Mouse (Mus musculus): ENCODE results near the gene Tmem135. TPM values are rescaled to one million over a fixed set of nuclear protein-coding genes. Genes with fewer than 3 reads are reported as not detected.

The Tmem135 gene
- polyA plus RNA-seq, 1 experiment, result 8.2 TPM

GRCm38 (mm10) chr7:89215714-89216113 is 188.3 kb downstream of the Tmem135 start:
- H3K27ac ChIP-seq (ENCODE audit: control insufficient read depth, insufficient read depth, low read depth, low read length, poor library complexity), result no peak overlapping the region
- 9% methylated on average over 7 of the region's 7 CpGs for WGBS
- TF ChIP-seq POLR2A (IDR thresholded peaks at IDR 0.05; ENCODE audit: borderline replicate concordance, control insufficient read depth, low read depth, low read length), result no peak
- TF ChIP-seq CTCF (IDR thresholded peaks at IDR 0.05; ENCODE audit: control insufficient read depth, insufficient read depth, low read length), result no peak
- H3K4me3 ChIP-seq (replicated peaks; ENCODE audit: control insufficient read depth, low read depth, low read length), result no peak overlapping the region
- H3K4me1 ChIP-seq (ENCODE audit: control insufficient read depth, insufficient read depth, low read length), result no peaks in the 10 kb centered on the region; the same call in 1 of the 2 replicates

GRCm38 (mm10) chr7:89210506-89210905 is 193.5 kb downstream of the Tmem135 start:
- TF ChIP-seq POLR2A (IDR thresholded peaks at IDR 0.05; ENCODE audit: borderline replicate concordance, control insufficient read depth, low read depth, low read length) (no peak), CTCF (IDR thresholded peaks at IDR 0.05; ENCODE audit: control insufficient read depth, insufficient read depth, low read length) (no peak)
- Histone ChIP-seq H3K27ac (ENCODE audit: control insufficient read depth, insufficient read depth, low read depth, low read length, poor library complexity) (no peak overlapping the region), H3K4me1 (ENCODE audit: control insufficient read depth, insufficient read depth, low read length) (no peaks in the 10 kb centered on the region; the same call in 1 of the 2 replicates), H3K4me3 (replicated peaks; ENCODE audit: control insufficient read depth, low read depth, low read length) (no peak overlapping the region)
- 81% methylated on average over 6 of the region's 6 CpGs for WGBS

- no peak overlapping the region for H3K4me3 ChIP-seq (replicated peaks; ENCODE audit: control insufficient read depth, low read depth, low read length)
- H3K27ac ChIP-seq (ENCODE audit: control insufficient read depth, insufficient read depth, low read depth, low read length, poor library complexity), result no peak overlapping the region
- WGBS, result 84% methylated on average over 3 of the region's 3 CpGs
- H3K4me1 ChIP-seq (ENCODE audit: control insufficient read depth, insufficient read depth, low read length), result no peaks in the 10 kb centered on the region
- TF ChIP-seq CTCF (IDR thresholded peaks at IDR 0.05; ENCODE audit: control insufficient read depth, insufficient read depth, low read length) (no peak), POLR2A (IDR thresholded peaks at IDR 0.05; ENCODE audit: borderline replicate concordance, control insufficient read depth, low read depth, low read length) (no peak)
Measured at GRCm38 (mm10) chr7:89206165-89206564, 197.9 kb downstream of the Tmem135 start.

- no peak for TF ChIP-seq POLR2A (IDR thresholded peaks at IDR 0.05; ENCODE audit: borderline replicate concordance, control insufficient read depth, low read depth, low read length)
- TF ChIP-seq CTCF (IDR thresholded peaks at IDR 0.05; ENCODE audit: control insufficient read depth, insufficient read depth, low read length), result no peak
- Histone ChIP-seq H3K27ac (ENCODE audit: control insufficient read depth, insufficient read depth, low read depth, low read length, poor library complexity) (no peak overlapping the region), H3K4me3 (replicated peaks; ENCODE audit: control insufficient read depth, low read depth, low read length) (no peak overlapping the region), H3K4me1 (ENCODE audit: control insufficient read depth, insufficient read depth, low read length) (no peaks in the 10 kb centered on the region)
- WGBS, result 80% methylated on average over 1 of the region's 1 CpGs
Measured at GRCm38 (mm10) chr7:89205402-89205801, 198.6 kb downstream of the Tmem135 start.

GRCm38 (mm10) chr7:89203144-89203543 is 200.9 kb downstream of the Tmem135 start:
- WGBS, result 88% methylated on average over 5 of the region's 5 CpGs
- no peak overlapping the region for H3K27ac ChIP-seq (ENCODE audit: control insufficient read depth, insufficient read depth, low read depth, low read length, poor library complexity)
- TF ChIP-seq POLR2A (IDR thresholded peaks at IDR 0.05; ENCODE audit: borderline replicate concordance, control insufficient read depth, low read depth, low read length) (no peak), CTCF (IDR thresholded peaks at IDR 0.05; ENCODE audit: control insufficient read depth, insufficient read depth, low read length) (no peak)
- no peak overlapping the region for H3K4me3 ChIP-seq (replicated peaks; ENCODE audit: control insufficient read depth, low read depth, low read length)
- H3K4me1 ChIP-seq (ENCODE audit: control insufficient read depth, insufficient read depth, low read length), result no peaks in the 10 kb centered on the region

- H3K4me3 ChIP-seq (replicated peaks; ENCODE audit: control insufficient read depth, low read depth, low read length), result no peak overlapping the region
- no peak overlapping the region for H3K27ac ChIP-seq (ENCODE audit: control insufficient read depth, insufficient read depth, low read depth, low read length, poor library complexity)
- TF ChIP-seq POLR2A (IDR thresholded peaks at IDR 0.05; ENCODE audit: borderline replicate concordance, control insufficient read depth, low read depth, low read length) (no peak), CTCF (IDR thresholded peaks at IDR 0.05; ENCODE audit: control insufficient read depth, insufficient read depth, low read length) (no peak)
- no peaks in the 10 kb centered on the region for H3K4me1 ChIP-seq (ENCODE audit: control insufficient read depth, insufficient read depth, low read length)
Measured at GRCm38 (mm10) chr7:89201954-89202353, 202.1 kb downstream of the Tmem135 start.

GRCm38 (mm10) chr7:89198499-89198898 is 205.5 kb downstream of the Tmem135 start:
- TF ChIP-seq CTCF (IDR thresholded peaks at IDR 0.05; ENCODE audit: control insufficient read depth, insufficient read depth, low read length) (no peak), POLR2A (IDR thresholded peaks at IDR 0.05; ENCODE audit: borderline replicate concordance, control insufficient read depth, low read depth, low read length) (no peak)
- no peaks in the 10 kb centered on the region for H3K4me1 ChIP-seq (ENCODE audit: control insufficient read depth, insufficient read depth, low read length)
- H3K27ac ChIP-seq (ENCODE audit: control insufficient read depth, insufficient read depth, low read depth, low read length, poor library complexity), result no peak overlapping the region
- WGBS, result 89% methylated on average over 4 of the region's 4 CpGs
- H3K4me3 ChIP-seq (replicated peaks; ENCODE audit: control insufficient read depth, low read depth, low read length), result no peak overlapping the region

- no peak overlapping the region for H3K4me3 ChIP-seq (replicated peaks; ENCODE audit: control insufficient read depth, low read depth, low read length)
- WGBS, result 80% methylated on average over 5 of the region's 5 CpGs
- H3K4me1 ChIP-seq (ENCODE audit: control insufficient read depth, insufficient read depth, low read length), result no peaks in the 10 kb centered on the region
- H3K27ac ChIP-seq (ENCODE audit: control insufficient read depth, insufficient read depth, low read depth, low read length, poor library complexity), result no peak overlapping the region
- TF ChIP-seq CTCF (IDR thresholded peaks at IDR 0.05; ENCODE audit: control insufficient read depth, insufficient read depth, low read length) (no peak), POLR2A (IDR thresholded peaks at IDR 0.05; ENCODE audit: borderline replicate concordance, control insufficient read depth, low read depth, low read length) (no peak)
Measured at GRCm38 (mm10) chr7:89193459-89193858, 210.6 kb downstream of the Tmem135 start.

- no peak overlapping the region for H3K27ac ChIP-seq (ENCODE audit: control insufficient read depth, insufficient read depth, low read depth, low read length, poor library complexity)
- TF ChIP-seq POLR2A (IDR thresholded peaks at IDR 0.05; ENCODE audit: borderline replicate concordance, control insufficient read depth, low read depth, low read length), result no peak
- no peak for TF ChIP-seq CTCF (IDR thresholded peaks at IDR 0.05; ENCODE audit: control insufficient read depth, insufficient read depth, low read length)
- no peak overlapping the region for H3K4me3 ChIP-seq (replicated peaks; ENCODE audit: control insufficient read depth, low read depth, low read length)
- 84% methylated on average over 4 of the region's 4 CpGs for WGBS
- H3K4me1 ChIP-seq (ENCODE audit: control insufficient read depth, insufficient read depth, low read length), result no peaks in the 10 kb centered on the region
Measured at GRCm38 (mm10) chr7:89183928-89184327, 220.1 kb downstream of the Tmem135 start.

Data from bone marrow, adult 2 months (tissue).